Mouse (Mus musculus) inflammation-experienced regulatory T-cells, adult 6 months (primary cell): Measurements from ENCODE around the gene Adtrp. TPM values are rescaled to one million over a fixed set of nuclear protein-coding genes. Genes with fewer than 3 reads are reported as not detected.

ENCODE experiments used
- ATAC-seq: one replicate; pipeline ENCODE4 v1.8.0; 2017
- polyA plus RNA-seq, 3 experiments: library from polyadenylated mRNA; unstranded; fragments of 100-300 nt; shearing (Covaris generic); gene quantifications; one replicate each; pipeline ENCODE4 v1.2.1; 2017

Adtrp gene
- polyA plus RNA-seq, 3 experiments from 2014 or later: not detected

- ATAC-seq: no peak
Observed at GRCm38 (mm10) chr13:41827581-41827980, 19.9 kb downstream of the Adtrp start.

GRCm38 (mm10) chr13:41825379-41825966 is 22.0 kb downstream of the Adtrp start:
- peak; percentile 94 for ATAC-seq

DNA sequence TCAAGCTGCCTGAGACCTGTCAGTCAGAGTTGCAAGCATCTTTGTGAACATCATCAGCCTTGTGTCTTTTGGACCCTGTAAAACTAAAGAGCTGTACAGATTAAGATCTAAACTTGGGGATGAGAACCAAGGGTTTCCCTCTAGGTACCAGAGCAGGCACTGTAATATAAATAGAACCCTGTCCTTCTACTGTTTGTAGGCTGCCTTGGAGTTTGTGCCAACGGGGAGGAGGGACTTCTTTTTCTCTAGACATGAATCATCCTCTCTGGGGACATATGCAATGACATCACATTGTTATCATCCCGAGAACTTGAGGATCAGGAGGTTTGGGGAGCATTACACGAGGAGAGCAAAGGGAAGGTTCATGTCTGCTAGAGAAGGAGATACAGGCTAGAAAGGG is 24.4 kb downstream of the Adtrp start:
- ATAC-seq: no peak

- ATAC-seq: no peak
Observed at GRCm38 (mm10) chr13:41822617-41823016, 24.9 kb downstream of the Adtrp start.

DNA sequence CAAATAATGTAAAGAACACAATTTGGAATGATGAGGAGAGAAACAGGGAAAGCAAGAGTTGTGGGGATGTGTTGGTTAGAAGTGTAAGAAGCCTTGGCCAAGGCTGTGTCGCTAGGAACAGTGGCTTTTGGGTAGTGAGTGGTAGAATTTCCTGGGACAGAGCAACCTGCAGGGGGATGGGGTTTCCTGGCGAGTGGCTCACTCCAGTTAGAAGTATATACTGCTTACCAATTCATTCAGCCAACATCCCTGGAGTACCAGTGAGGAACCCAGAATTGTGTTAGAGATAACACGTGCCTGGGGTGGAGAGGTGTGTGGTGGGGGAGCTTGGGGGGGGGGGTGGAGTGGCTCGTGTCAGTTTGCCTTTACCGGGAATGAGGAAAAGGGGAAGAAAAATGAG is 25.4 kb downstream of the Adtrp start:
- no peak for ATAC-seq

GRCm38 (mm10) chr13:41820947-41821346 is 26.5 kb downstream of the Adtrp start:
- ATAC-seq: no peak

DNA sequence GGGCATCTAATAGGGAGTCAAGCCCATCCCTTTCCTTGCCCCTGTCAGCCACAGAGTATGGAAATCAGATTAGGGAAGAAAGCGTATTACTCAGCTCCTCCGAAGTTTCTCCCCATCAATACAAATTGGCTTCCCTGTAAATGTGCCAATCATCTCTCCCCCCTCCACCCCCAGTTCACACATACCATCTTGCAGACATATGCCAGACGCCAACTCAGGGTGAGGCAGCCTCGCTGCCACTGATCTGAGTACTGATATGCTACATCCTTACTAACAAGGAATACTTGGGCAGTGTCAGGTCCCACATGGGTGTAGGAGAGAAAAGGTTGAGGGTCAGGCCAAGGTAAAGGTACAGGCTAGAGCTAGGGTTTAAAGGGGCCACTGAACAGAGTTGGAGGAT is 27.6 kb downstream of the Adtrp start:
- no peak for ATAC-seq

DNA sequence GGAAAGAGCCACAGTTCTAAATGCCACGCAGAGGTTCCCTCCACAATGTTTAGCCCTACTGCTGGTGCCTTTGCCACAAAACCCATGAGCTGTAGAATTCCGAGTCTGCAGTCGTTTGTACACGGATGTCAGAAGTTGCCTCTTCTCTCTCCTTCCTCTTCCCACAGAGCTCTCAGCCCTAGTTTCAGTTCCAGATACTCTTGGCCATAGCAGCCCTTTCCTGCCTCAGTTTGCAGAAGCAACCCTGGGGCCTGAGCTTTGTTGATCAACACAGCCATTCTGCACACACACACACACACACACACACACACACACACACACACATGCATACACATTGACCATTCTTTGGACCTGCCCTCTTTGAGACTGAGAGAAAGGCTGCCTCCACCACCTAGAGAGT is 28.0 kb downstream of the Adtrp start:
- ATAC-seq: no peak

DNA sequence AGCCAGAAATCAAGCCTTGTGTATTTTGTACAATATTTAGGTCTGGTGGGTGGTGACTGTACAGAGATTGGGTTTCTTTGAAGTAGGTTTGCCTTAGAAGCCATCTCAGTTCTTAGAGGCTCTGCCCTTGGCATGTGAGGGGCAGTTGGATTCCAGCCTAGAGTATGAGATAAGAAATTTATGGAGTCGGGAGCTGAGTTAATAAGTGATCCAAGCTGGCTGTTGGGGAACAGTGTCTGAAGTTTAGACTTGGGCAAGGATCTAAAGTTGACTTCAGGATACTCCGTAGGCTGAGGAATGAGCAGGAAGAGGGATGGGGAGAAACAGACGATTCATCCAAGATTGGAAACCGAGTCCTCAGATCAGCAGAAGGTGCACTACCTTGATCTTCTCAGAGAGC is 29.9 kb downstream of the Adtrp start:
- no peak for ATAC-seq

GRCm38 (mm10) chr13:41816643-41817042 is 30.8 kb downstream of the Adtrp start:
- ATAC-seq: no peak

DNA sequence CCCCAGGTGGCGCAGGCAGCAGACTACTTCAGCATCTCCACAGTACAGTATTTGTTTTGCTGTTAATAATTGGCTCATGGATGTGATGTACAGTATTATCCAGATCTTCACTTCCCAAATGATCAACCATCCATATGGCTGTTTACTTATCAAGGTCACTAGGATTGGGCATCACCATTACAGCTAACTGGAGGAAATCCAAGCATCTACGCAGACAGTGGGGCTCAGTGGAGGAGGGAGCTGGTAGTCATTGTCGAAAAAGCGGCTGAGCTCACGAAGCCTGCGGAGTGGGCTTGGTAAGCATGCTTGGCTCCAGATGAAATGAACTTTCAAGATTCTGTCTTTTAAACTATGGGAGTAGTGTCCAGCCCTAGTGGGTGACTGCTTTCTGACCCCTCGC is 36.7 kb downstream of the Adtrp start:
- no peak for ATAC-seq

DNA sequence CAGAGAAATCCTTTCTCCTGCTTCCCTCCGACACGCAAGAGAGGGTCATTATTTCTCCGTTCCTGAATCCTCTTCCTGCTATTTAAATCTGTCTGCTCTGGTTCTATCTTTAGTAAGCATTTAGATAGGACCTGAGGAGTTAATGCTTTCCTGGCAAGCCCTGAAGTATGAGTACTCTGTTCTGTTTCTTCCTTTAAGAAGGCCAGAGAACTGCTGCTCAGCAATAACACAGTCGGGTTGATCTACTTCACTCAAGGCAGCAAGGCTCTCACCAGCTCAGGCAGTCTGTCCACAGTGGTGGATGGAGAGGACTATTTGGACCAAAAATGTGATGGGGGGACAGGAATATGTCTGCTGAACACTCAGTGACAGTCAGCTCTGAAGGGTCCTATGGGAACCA is 39.7 kb downstream of the Adtrp start:
- ATAC-seq: no peak

GRCm38 (mm10) chr13:41807300-41807699 is 40.2 kb downstream of the Adtrp start:
- no peak for ATAC-seq

DNA sequence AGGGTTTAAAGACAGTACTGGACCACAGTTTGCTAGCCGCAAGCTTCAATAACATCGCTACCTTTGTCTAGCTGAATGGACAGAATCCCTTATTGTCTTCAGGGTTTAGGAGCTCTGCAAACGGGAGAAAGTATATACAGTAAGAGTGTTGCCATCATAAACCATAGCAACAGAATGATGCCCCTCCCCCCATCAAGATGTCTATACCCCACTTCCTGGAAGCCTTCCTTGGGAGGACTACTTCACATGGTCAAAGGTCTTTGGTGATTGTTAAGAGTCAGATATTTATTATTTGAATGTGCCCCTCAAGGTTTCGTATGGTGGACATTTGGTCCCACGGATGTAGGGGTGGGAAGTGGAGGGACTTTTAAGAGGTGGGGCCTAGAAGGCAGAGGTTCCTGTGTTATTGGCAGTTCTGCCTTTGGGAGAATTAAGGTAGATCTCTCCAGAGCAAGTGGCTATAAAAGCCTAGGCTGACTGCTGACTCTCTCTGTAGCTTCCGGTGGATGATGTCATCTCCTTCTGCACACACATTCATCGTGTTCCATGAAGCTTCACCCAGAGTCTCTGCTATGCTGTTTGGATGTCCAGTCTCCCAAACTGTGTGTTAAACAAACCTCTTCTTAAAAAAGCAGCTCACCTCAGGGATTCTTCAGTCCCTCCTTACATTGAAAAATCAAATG is 42.2 kb downstream of the Adtrp start:
- no peak for ATAC-seq

DNA sequence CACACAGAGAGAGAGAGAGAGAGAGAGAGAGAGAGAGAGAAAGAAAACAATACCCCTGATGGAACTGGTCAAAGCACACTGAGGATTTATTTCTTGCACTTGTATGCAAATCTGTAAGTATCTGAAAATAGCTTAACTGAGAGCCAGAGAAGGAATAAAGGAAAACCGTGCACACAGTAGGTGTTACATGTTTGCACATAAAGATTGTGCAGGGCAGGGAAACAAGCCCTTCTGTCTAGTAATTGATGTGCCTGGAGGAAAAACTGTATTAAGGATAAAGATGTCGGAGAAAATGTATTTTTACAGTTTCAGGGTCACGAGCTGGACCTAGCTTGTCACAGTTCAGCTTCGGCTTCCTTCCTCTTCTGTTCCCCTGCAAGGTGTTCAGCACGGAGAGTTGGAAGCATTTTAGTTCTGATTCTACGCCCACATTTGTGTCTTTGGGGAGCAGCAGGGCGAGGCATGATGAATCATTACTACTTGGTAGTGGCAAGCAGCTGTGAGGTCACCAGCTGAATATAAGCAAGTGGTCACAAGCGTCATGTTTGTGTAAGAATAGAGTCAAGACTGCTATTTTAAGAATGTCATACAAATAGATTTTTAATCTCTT is 43.7 kb downstream of the Adtrp start:
- ATAC-seq: no peak

DNA sequence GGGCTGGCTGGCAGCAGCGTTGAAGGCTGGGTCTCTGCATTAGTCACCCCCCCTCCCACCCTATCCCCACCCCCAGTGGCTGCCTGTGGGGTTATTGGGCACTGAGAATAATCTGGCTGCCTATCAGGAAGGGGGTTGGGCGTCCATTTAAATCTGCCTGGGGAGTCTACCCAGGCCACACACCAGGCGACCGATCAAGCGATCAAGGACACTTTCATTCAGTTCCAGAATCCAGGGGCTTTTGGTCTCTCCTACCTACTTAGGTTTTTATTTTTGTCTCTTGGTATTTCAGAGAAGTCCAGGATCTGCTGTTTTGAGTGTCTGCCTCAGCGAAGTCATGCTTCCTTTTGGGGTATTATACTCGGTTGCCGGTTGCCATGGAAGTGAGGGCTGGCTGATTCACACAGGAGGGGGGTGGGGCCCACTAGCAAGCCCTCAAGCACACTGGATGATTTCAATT is 46.3 kb downstream of the Adtrp start:
- ATAC-seq: no peak

- ATAC-seq: no peak
Observed at GRCm38 (mm10) chr13:41792849-41793248, 54.6 kb downstream of the Adtrp start.

GRCm38 (mm10) chr13:41787863-41788536 is 59.5 kb downstream of the Adtrp start:
- ATAC-seq: no peak

- ATAC-seq: no peak
Observed at GRCm38 (mm10) chr13:41786640-41787039, 60.8 kb downstream of the Adtrp start.

- no peak for ATAC-seq
Observed at GRCm38 (mm10) chr13:41784889-41785701, 62.4 kb downstream of the Adtrp start.

DNA sequence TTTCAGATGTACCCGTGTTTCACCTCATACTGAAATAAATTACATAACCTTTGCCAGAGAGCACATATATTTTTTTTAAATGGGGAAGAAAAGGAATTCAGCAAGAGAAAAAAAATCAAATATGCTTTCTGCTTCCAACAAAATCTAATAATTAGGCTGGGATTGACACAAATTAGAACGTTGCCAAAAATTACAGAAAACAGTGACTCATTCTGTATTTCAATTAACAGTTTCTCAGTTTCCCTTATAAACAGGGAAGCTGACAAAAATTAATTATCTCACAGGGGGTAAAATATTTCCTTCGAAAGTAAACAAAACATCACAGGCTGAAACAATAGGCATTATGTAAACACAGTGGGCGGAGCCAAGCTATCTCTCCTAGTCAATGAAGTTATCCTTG is 67.2 kb downstream of the Adtrp start:
- ATAC-seq: no peak

DNA sequence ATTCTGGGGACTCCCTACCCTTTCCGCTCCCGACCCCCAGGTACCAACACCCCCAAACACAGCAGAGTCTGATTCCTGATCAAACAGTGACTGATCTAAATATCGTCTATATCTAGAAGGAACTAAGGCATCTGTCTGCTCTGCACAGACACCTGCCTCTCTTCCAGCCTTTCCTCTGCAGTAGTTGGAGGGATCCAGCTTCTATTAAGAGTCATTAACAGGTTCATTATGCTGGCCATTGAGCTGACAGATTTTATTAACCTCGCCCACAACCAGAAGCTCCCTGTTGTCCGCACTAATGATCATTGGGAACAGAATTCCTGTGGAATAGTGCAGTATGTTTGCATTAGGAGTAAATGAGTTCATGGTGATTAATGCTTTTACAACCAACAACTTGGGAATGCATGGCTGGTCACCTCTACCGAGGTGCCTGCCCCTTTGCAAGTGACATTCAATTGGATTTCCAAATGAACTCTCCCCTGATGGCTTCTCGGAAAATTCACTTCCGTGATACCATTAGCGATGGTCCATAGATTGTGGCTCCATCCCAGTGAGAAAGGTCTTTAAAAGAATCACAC is 67.8 kb downstream of the Adtrp start:
- no peak for ATAC-seq
